Mouse (Mus musculus) brain, embryonic 14.5 days (tissue): ENCODE data around the gene Fblim1. TPM values are rescaled to one million over a fixed set of nuclear protein-coding genes. Genes with fewer than 3 reads are reported as not detected.

Experiments used
- DNase-seq: peaks from one replicate; pipeline ENCODE4 v3.0.0-alpha.2; 2011; ENCODE audit warnings: low read depth
- CTCF ChIP-seq: fragments of 200-500 bp; IDR thresholded peaks from 2 replicates; pipeline ENCODE4 v1.5.1; 2012; ENCODE audit warnings: inconsistent platforms, mild to moderate bottlenecking, moderate library complexity, borderline replicate concordance; ENCODE audit not compliant: insufficient read depth, insufficient read length; ENCODE audit errors: extremely low read depth
- POLR2A ChIP-seq: fragments of 200-500 bp; IDR thresholded peaks from 2 replicates; pipeline ENCODE4 v1.6.1; 2012; ENCODE audit warnings: mild to moderate bottlenecking, inconsistent platforms, borderline replicate concordance; ENCODE audit not compliant: poor library complexity, insufficient read depth, insufficient read length, severe bottlenecking; ENCODE audit errors: extremely low read depth
- polyA plus RNA-seq: library from polyadenylated mRNA; depleted of rRNA; stranded (reverse); fragments of >200 nt; gene quantifications from 2 replicates; pipeline ENCODE4 v1.2.3, GENCODE M21; 2012

The Fblim1 gene
- polyA plus RNA-seq, 1 experiment = 50.7 TPM

DNA sequence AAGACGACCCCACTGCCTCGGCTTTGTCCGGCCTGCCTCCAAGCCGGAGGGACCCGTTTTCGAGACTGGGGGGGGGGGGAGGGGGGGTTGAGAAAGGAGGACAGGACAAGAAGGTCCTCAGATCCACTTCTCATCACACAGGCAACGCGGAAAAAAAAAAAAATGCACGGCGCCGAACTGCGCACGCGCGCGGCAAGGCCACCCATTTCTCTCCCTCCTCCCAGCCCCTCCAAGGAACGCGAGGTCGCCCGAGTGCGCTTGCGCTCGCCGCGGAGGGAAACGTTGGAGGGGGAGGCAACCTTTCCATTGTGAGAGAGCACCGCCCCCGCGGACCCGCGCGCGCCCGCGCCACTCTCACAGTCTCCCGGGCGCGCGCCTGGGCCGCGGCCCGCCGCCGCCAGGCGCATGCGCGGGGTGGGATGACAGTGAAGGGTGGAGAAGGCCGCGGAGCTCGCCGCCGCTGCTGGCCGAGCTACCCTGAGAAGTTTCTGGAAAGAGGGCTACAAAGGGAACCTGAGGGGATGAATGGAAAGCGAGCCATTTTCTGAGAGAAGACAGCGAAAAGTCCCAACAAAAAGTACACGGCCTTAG lies 60.1 kb downstream of the Fblim1 start:
- DNase-seq = peak; percentile 100
- TF ChIP-seq CTCF = no peak
- TF ChIP-seq POLR2A = peak; percentile 80

DNA sequence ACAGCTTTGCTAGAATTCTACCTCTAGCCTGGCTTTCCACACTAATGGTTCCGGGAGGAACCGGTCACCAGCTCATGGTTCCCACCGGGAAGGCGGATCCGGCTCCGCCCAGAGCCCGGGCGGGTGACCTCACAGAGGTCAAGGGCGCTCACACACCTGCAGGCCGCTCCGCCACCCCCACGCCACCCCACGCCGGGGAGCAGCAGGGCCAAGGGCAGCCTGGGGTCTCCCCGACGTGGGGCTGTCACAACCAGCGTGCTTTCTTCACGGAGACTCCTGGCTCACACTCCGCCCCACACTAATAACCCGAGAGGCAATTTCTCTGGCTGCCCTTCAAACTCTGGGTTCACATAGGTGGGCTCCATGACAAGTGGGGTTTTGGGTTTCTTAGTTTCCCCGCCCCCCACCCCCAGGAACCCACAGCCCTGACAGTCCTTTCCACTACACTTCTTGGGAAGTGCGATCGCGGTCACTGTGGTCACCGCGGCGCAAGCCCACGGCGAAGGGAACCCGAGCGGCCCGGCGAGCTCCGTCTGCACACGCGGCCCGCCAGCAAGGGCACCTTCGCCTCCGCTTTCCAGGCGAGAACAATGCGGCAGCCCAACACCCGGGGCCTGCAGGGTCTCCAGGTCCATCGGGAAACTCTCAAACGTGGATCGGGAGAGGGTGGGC lies 60.7 kb downstream of the Fblim1 start:
- DNase-seq = peak; percentile 53
- TF ChIP-seq CTCF (no peak), POLR2A (0 out of 2 replicates have a peak, but pooled peaks have one; percentile 12)

DNA sequence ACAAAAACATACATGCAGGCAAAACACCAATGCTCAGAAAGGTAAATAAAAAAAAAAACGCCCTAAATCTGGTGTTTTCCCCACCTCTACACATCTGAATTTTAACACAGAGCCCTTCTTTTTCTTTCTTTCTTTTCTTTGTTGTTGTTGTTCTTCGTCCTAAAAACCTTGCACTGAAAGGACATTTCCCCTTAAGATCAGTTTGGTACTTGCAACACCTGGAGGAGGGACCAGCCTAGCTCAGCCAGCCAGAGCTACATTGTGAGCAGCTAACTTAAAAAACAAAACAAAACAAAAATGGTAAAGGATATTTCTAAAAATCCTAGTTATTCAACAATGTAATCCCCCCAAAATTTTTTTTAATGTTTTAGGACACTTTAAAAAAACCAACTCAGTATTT lies 61.4 kb downstream of the Fblim1 start:
- DNase-seq = no peak
- TF ChIP-seq POLR2A = no peak
- TF ChIP-seq CTCF = no peak

DNA sequence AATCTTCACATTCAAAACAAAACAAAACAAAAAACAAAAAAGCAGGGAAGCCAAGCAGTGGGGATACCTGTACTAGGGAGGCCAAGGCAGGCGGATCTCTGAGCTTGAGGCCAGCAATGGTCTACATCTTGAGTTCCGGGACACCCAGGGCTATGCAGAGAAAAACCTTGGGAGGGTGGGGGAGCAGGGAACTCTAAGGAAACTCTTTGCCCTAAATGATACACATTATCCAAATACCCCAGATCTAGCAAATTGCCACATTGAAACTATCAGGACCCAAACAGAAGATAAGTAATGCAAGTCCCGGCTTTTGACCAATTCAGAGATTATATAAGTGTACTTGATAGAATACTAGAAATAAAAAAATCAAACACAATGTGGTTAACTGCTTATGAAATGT lies 62.3 kb downstream of the Fblim1 start:
- no peak for DNase-seq
- TF ChIP-seq CTCF (no peak), POLR2A (no peak)

DNA sequence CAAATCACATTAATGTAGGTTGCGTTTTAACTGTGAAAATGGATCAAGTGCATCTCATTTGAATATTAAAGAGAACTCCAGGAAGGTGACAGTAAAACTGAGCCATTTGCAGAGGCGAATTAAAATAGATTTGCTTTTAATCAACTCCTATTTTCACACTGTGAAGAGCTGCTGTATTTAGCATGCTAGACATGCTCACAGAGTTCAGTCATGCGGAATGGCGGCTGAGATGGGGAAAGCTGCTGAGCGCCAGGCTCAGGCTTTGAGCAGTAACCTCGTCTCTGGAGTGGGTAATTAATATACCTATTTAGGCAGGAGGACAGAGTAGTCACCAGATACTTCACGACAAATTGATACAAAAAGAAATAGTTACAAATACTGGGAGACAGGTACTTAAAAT lies 64.0 kb downstream of the Fblim1 start:
- TF ChIP-seq POLR2A = no peak
- TF ChIP-seq CTCF = no peak
- DNase-seq = peak; percentile 92

DNA sequence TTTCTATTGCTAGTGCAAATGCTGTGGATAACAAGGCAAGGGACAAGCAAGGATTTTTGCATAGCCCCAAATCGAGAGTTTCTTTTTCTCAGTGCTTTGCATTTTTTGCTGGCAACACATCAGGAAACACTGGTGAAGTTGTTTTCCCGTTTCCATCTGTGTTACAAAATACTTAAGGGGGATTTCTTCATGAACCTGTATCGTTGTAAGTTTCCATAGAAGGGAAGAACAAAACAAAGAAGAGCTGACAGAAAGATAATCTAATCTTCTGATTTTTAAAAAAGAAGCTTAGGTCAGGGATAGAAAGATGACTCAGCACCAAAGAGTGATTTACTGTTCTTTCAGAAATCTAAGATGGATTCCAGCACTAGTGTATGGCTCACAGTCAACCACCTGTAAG lies 65.1 kb downstream of the Fblim1 start:
- TF ChIP-seq POLR2A (no peak), CTCF (no peak)
- DNase-seq = no peak

DNA sequence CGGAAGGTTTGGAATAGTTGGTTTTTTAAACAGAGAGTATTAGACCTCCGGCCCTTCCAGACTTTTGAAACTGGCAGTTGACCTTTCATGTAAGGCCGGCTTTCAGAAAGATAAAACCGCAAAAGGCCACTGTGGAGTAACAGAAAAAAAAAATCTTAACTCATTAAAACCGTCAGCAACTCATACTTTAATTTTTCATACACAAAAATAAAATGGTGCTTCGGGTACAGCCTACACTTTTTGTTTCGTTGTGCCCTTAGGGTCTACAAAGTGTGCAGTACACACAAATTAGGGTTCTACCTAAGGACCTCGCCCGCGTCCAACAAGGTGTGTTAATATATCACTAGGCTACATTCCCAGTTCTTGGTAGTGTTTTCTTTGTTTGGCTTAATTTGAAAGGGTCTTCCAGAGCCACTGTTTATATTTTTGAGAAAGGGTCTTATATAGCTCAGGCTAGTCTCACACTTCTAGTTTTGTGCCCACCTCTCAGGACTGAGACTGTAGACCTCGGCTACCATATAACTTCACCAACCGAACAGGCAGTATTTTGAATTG lies 66.6 kb downstream of the Fblim1 start:
- no peak for TF ChIP-seq POLR2A
- no peak for TF ChIP-seq CTCF
- no peak for DNase-seq

DNA sequence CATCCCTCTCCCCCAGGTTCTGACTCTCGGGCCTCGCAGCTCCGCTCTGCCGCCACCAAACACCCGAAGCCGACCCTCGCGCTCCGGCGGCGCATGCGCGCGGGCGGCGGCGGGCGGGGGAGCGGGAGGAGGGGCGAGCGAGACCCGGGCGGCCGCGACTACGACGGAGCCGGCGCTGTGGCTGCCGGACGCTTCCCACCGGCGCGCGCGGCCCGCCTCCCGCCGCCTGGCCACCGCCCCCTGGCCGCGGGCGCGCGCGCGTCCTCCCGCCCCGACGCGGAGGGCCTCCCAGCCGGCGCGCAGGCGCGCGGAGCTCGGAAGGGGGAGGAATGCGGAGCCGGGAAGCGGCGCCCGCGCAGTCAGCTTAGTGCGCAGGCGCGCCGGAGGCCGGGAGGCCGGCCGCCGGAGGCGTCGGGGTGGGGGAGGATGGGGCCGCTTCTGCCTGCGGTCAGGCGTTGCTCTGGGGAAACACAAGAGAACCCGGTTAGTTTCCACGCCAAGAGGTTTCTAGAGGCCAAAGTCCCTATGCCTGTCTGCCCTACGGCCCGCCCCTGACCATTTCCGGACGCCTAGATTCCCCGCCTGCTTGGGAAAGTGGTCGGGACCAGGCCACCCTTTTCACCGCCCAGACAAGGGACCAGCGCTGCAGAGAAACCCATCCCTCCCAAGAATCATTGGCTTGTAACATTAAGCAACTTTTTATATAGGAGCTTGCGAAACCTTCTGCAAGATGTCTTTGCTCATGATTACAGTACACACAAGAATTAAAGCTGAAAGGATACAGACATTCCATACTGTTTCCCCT lies 67.3 kb downstream of the Fblim1 start, which contains the start of gene Spen:
Spen (minus strand) TSS at position 190 of the 805 bp plus-strand sequence.
- DNase-seq = peak; percentile 97
- peak; percentile 97 for TF ChIP-seq POLR2A
- no peak for TF ChIP-seq CTCF

DNA sequence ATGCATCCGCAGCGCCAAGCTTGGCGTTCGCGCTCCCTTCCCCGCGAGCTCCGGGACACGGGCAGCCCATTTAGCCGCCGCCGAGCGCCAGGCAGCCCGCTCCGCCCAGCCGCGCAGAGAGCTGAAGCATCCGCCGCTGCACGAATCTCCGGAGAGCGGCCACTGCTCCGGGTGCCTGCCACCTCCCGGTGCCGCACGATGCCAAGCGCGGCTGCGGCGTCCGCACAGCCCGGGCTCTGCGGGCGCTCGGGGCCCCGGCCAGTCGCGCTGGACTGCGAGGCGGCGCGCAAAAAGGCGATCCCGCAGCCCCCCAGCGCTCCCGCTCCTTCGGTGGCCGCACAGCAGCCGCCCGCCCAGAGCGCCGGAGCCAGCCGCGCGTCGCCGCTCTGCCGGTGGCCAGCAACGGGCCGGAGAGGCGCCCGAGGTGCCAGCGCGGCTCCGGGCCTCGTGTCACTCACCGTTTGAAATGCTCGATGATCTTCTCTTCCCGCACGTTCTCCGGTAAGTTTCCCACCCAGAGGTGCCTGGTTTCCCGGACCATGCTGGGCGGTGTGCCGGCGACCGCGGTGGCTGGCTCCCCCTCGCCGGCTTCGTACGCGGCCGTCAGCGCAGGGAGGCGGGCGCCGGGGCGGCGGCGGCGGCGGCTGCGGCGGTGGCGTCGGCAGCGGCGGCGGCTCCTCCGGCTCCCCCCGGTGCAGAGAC lies 68.0 kb downstream of the Fblim1 start:
- DNase-seq = no peak
- no peak for TF ChIP-seq POLR2A
- no peak for TF ChIP-seq CTCF

DNA sequence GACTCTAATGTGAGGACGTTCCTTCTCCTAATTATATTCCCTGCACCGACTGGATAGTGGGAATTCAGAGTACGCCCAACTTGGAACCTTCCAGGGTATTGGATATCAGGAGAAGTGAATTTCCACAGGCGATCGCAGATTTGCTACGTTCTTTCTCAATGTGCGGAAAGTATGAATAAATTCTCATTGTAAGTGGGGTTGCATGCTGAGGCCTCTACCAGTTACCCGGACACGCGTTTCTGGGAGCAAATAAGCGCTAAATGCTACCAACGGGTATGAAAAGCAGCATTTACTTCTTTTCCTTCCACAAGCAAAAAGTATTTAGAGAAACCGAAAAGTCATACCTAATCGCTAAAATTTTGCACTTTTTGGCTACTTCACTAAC lies 68.7 kb downstream of the Fblim1 start:
- TF ChIP-seq POLR2A = no peak
- no peak for TF ChIP-seq CTCF

More for the DNA sequence above, 68.7 kb downstream of the Fblim1 start:
- DNase-seq = no peak
